Mouse (Mus musculus) stomach, postnatal 0 days (tissue): Measurements from ENCODE around the gene Adamts9. TPM values are rescaled to one million over a fixed set of nuclear protein-coding genes. Genes with fewer than 3 reads are reported as not detected.

ENCODE experiments used
- ATAC-seq: fragments of 200-750 bp; cut with Nextera tagmentation; 2 replicates; pipeline ENCODE4 v1.8.0; 2017; ENCODE audit not compliant: low FRiP score, low TSS enrichment
- DNase-seq: peaks from one replicate; pipeline ENCODE4 v3.0.0-alpha.2; 2016; ENCODE audit warnings: low spot score
- H3K27ac ChIP-seq: fragments of 300-500 bp; sonication (generic); replicated peaks from 2 replicates; pipeline ENCODE4 v1.5.1; 2014; ENCODE audit warnings: mild to moderate bottlenecking, control low read depth
- H3K27me3 ChIP-seq: fragments of 300-500 bp; sonication (generic); 2 replicates; pipeline ENCODE4 v1.6.1; 2014; ENCODE audit warnings: low read length; ENCODE audit not compliant: control insufficient read depth, insufficient read depth
- H3K36me3 ChIP-seq: fragments of 300-500 bp; sonication (generic); 2 replicates; pipeline ENCODE4 v1.6.1; 2014; ENCODE audit warnings: low read length, mixed read lengths; ENCODE audit not compliant: control insufficient read depth, insufficient read depth
- H3K4me1 ChIP-seq: fragments of 300-500 bp; sonication (generic); replicated peaks from 2 replicates; pipeline ENCODE4 v1.6.1; 2014; ENCODE audit warnings: antibody characterized with exemption; ENCODE audit not compliant: control insufficient read depth, insufficient read depth
- H3K4me2 ChIP-seq: fragments of 300-500 bp; sonication (generic); replicated peaks from 2 replicates; pipeline ENCODE4 v1.6.1; 2014; ENCODE audit warnings: low read depth, mild to moderate bottlenecking, control low read depth, moderate library complexity
- H3K4me3 ChIP-seq: fragments of 300-500 bp; sonication (generic); 2 replicates; pipeline ENCODE4 v1.5.1; 2014; ENCODE audit warnings: low read depth, low read length, control low read depth
- H3K9ac ChIP-seq: fragments of 300-500 bp; sonication (generic); 2 replicates; pipeline ENCODE4 v1.6.1; 2014; ENCODE audit warnings: mild to moderate bottlenecking, low read length, control low read depth, mixed read lengths
- H3K9me3 ChIP-seq: fragments of 300-500 bp; sonication (generic); 2 replicates; pipeline ENCODE4 v1.6.1; 2016; ENCODE audit warnings: low read length; ENCODE audit not compliant: control insufficient read depth
- CTCF ChIP-seq: IDR thresholded peaks from 2 replicates; pipeline ENCODE4 v1.5.1; 2016; ENCODE audit warnings: antibody characterized with exemption, low read depth, mild to moderate bottlenecking, moderate library complexity
- EP300 ChIP-seq: optimal IDR thresholded peaks from 2 replicates; pipeline ENCODE3; 2016; ENCODE audit warnings: antibody characterized with exemption
- WGBS: fragments of 180-500 bp; shearing (Covaris S2); extraction: QIAGEN DNeasy Blood & Tissue Kit; methylation state at CpG from one replicate; pipeline ENCODE4 v1.1.7; 2014; 5-methylcytosine and 5-hydroxymethylcytosine counted together
- polyA plus RNA-seq: library from polyadenylated mRNA; unstranded; fragments of >200 nt; fragmentation: Nextera tagmentation; extraction: Ambion mirVana; gene quantifications from 2 replicates; pipeline ENCODE4 v1.2.1, GENCODE M21; 2015

Gene Adamts9
- polyA plus RNA-seq, 1 experiment from 2014 or later, result 2.5 TPM

DNA sequence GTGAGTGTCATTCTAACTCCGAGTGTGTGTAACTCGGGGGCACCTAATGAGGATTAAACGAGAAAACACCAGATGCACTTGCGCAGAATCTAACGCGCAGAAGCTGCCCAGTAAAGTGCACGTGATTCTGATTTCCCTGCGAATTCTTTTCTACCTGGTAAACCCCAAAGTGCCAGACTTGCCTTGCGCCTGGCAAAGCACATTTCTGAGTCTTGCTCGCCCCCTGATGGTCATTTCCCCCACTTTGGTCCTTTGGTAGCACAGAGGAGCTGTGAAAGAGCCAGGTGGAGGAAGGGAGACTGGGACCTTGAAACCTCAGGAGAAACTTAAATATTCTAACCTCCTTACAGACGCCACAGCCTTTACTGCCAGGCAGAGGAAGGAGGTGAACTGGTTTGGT, 199.7 kb downstream of the Adamts9 start:
- ATAC-seq, result no peak
- TF ChIP-seq CTCF (peak; percentile 82), EP300 (no peak)
- H3K4me2 ChIP-seq, result 0 out of 2 replicates have a peak overlapping the region, but pooled peaks have one; percentile 23
- H3K27me3 ChIP-seq, result no peaks in the 10 kb centered on the region
- no peak overlapping the region for H3K27ac ChIP-seq
- H3K9me3 ChIP-seq, result no peaks in the 10 kb centered on the region
- DNase-seq, result peak; percentile 63
- 13% methylated on average over 11 of the region's 11 CpGs for WGBS
- H3K9ac ChIP-seq, result no peak overlapping the region
- no peaks in the 10 kb centered on the region for H3K36me3 ChIP-seq
- H3K4me1 ChIP-seq, result no peaks in the 10 kb centered on the region
- no peak overlapping the region for H3K4me3 ChIP-seq

- TF ChIP-seq EP300 (no peak), CTCF (no peak)
- H3K27ac ChIP-seq, result no peak overlapping the region
- no peaks in the 10 kb centered on the region for H3K27me3 ChIP-seq
- DNase-seq, result no peak
- no peak overlapping the region for H3K9ac ChIP-seq
- no peaks in the 10 kb centered on the region for H3K36me3 ChIP-seq
- no peak for ATAC-seq
- H3K4me1 ChIP-seq, result no peaks in the 10 kb centered on the region
- WGBS, result 94% methylated on average over 1 of the region's 1 CpGs
- H3K9me3 ChIP-seq, result 0 out of 2 replicates have a peak, but pooled peaks cover 2% of the 10 kb centered on the region
- H3K4me2 ChIP-seq, result no peak overlapping the region
- no peak overlapping the region for H3K4me3 ChIP-seq
These were observed 206.2 kb downstream of the Adamts9 start for GRCm38 (mm10) chr6:92737116-92737515.

GRCm38 (mm10) chr6:92733651-92734050, 209.6 kb downstream of the Adamts9 start:
- TF ChIP-seq EP300 (no peak), CTCF (no peak)
- H3K27me3 ChIP-seq, result no peaks in the 10 kb centered on the region
- H3K4me3 ChIP-seq, result no peak overlapping the region
- no peak for ATAC-seq
- DNase-seq, result no peak
- no peak overlapping the region for H3K4me2 ChIP-seq
- H3K27ac ChIP-seq, result no peak overlapping the region
- H3K9ac ChIP-seq, result no peak overlapping the region
- H3K9me3 ChIP-seq, result 0 out of 2 replicates have a peak, but pooled peaks cover 2% of the 10 kb centered on the region
- H3K36me3 ChIP-seq, result no peaks in the 10 kb centered on the region
- no peaks in the 10 kb centered on the region for H3K4me1 ChIP-seq

- no peak for ATAC-seq
- Histone ChIP-seq H3K9me3 (no peaks in the 10 kb centered on the region), H3K27me3 (no peaks in the 10 kb centered on the region), H3K27ac (no peak overlapping the region), H3K9ac (no peak overlapping the region), H3K4me2 (no peak overlapping the region), H3K36me3 (no peaks in the 10 kb centered on the region), H3K4me1 (no peaks in the 10 kb centered on the region), H3K4me3 (no peak overlapping the region)
- 33% methylated on average over 7 of the region's 7 CpGs for WGBS
- no peak for TF ChIP-seq EP300
- no peak for TF ChIP-seq CTCF
- no peak for DNase-seq
These were observed 214.8 kb downstream of the Adamts9 start for GRCm38 (mm10) chr6:92728514-92728913.

DNA sequence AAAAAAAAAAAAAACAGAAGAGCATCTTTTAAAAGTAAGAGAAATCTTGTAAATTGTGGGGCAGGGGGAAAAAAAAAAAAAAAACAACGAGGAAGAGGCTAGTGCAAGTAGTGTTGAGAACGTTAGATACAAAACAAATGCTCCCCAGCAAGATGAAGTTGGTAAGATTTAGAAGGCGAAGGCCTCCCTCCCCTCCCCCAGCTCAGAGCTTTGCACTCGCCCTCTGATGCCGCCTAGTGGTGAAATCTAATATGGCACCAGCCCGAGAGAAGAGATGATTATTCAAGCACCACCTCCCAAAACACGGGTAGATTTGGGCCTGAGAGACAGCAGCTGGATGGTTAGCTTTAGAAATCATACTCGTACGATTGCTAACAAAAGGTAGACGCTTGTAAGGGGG, 215.2 kb downstream of the Adamts9 start:
- Histone ChIP-seq H3K27ac (no peak overlapping the region), H3K27me3 (no peaks in the 10 kb centered on the region), H3K4me1 (no peaks in the 10 kb centered on the region), H3K4me2 (no peak overlapping the region), H3K9me3 (no peaks in the 10 kb centered on the region), H3K36me3 (no peaks in the 10 kb centered on the region), H3K9ac (no peak overlapping the region), H3K4me3 (no peak overlapping the region)
- no peak for TF ChIP-seq EP300
- peak; percentile 96 for TF ChIP-seq CTCF
- DNase-seq (peak; percentile 84), ATAC-seq (no peak)
- 3% methylated on average over 10 of the region's 10 CpGs for WGBS

- 11% methylated on average over 7 of the region's 7 CpGs for WGBS
- Histone ChIP-seq H3K27ac (no peak overlapping the region), H3K4me1 (no peaks in the 10 kb centered on the region), H3K9ac (no peak overlapping the region), H3K27me3 (no peaks in the 10 kb centered on the region), H3K4me3 (no peak overlapping the region), H3K36me3 (no peaks in the 10 kb centered on the region), H3K4me2 (no peak overlapping the region), H3K9me3 (no peaks in the 10 kb centered on the region)
- ATAC-seq (no peak), DNase-seq (no peak)
- no peak for TF ChIP-seq CTCF
- no peak for TF ChIP-seq EP300
These were observed 215.8 kb downstream of the Adamts9 start for GRCm38 (mm10) chr6:92727351-92727986.
